Mouse (Mus musculus): ENCODE measurements around the gene Pbrm1.
A peak's percentile ranks its signal among the peaks of the same experiment; 100 is the strongest.

Pbrm1 gene

GRCm38 (mm10) chr14:31133023-31133665, 114.2 kb downstream of the Pbrm1 start:
- peak; percentile 19 to 57 for DNase-seq (ENCODE audit: low spot score in 2 of 2)

DNA sequence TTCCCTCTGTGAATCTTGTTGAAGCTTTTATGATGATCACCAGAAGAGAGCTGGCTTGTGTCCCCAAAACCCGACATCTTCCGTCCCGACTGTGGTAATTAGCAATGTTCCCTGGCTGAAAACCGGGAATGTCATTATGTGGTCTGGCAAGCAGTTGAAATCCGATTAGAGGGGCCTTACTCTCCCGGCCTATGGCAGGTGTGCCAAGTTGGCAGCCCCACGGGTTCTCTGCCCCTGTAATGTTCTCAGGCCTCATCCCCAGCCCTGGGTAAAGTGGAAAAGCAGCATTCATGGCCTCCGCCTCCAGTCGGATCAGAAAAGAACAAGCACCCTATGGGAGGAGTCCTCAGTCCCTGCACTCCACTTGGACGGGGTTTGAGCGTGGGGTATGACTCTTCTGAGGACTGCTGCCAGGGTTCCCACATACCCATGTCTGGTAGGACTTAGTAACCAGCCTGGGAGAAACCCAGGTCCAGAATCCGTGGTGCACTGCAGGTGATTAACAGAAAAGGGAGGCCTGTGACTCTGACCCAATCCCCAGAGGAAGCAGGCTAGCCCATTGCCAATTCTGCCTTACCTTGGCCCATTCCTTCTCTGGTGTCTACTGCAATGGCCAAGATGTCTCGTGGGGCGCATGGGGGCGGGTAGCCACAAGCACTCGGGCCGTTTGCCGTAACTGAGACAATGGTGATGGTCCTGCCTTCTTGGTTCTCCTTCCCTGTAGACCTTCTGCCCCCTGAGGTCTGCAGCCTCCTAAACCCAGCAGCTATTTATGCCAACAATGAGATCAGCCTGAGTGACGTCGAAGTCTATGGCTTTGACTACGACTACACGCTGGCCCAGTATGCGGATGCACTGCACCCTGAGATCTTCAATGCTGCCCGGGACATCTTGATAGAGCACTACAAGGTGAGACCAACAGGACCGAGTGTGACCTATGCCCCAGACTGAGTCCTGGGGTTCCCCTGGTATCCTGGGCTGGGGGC, 115.4 kb downstream of the Pbrm1 start:
- DNase-seq (ENCODE audit: low spot score in 2 of 2), result peak; percentile 28 to 57

DNA sequence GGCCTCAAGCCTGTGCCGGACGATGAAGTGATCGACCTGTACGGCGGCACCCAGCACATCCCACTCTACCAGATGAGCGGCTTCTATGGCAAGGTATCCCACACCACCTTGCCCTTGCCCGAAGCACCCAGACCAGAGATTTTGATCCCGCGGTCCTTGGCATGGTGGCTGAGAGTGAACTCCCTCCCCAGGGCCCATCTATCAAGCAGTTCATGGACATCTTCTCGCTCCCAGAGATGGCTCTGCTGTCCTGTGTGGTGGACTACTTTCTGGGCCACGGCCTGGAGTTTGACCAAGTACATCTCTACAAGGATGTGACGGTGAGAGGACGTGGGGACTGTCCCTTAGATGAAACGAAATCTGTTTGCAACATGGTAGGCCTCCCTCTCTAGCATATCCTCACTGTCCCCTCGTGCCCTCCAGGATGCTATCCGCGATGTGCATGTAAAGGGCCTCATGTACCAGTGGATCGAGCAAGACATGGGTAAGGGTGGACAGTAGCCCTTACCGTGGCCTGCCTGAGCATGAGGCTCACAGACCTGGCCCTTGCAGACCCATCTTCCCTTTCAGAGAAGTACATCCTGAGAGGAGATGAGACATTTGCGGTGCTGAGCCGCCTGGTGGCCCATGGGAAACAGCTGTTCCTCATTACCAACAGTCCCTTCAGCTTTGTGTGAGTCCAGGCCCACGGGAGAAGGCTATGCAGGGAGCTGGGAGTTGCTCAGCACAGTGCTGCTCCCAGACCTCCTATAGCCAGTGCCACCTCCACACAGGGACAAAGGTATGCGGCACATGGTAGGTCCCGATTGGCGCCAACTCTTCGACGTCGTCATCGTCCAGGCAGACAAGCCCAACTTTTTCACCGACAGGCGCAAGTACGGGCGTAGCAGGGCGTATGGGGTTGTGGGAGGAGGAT, 116.8 kb downstream of the Pbrm1 start:
- DNase-seq (ENCODE audit: low spot score in 2 of 2), result peak in 1 of 2 experiments; percentile 56

- DNase-seq (ENCODE audit: low spot score in 2 of 2), result peak in 1 of 2 experiments; percentile 57
These were observed 117.7 kb downstream of the Pbrm1 start for GRCm38 (mm10) chr14:31136411-31137280.

GRCm38 (mm10) chr14:31137281-31137595, 118.3 kb downstream of the Pbrm1 start:
- peak in 1 of 2 experiments; percentile 43 for DNase-seq (ENCODE audit: low spot score in 2 of 2)

DNA sequence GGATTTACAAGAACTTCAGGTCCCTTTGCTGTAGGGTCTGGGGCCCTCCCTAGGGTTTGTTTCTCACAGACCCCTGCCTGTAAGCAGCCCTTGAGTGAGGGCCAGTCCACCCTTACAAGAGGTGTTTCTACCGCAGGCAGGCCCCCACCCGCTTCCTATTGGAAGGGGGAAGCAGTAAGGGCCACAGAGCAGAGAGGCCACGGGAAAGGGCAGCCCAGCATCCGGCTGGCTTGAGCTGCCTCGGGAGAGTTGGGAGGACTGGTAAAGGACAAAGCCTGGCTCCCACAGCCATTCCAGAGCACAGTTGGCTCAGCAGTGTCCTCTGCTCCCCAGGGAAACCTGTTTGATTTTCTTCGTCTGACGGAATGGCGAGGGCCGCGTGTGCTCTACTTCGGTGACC, 118.9 kb downstream of the Pbrm1 start:
- peak in 1 of 2 experiments; percentile 46 for DNase-seq (ENCODE audit: low spot score in 2 of 2)

DNA sequence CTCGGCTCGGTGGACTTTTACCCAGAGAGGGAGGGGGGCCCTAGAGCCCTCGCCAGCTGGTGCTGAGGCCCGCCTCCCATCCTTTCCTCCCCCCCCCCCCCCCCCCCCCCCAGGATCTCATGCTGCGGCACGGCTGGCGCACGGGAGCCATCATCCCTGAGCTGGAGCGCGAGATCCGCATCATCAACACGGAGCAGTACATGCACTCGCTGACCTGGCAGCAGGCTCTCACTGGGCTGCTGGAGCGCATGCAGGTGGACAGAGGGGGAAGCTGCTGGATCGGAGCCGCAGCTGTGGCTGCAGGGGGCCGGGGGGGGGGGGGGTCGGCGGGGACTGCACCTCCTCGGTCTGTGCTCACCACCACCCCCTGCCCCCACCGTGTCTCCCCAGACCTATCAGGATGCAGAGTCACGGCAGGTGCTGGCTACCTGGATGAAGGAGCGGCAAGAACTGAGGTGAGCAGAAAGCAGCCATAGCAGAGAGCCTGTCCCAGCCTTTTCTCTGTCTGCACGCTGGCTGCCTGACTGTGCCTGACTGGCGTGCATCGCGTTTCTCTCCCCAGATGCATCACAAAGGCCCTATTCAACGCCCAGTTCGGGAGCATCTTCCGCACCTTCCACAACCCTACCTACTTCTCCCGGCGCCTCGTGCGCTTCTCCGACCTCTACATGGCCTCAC, 119.4 kb downstream of the Pbrm1 start:
- peak in 1 of 2 experiments; percentile 48 for DNase-seq (ENCODE audit: low spot score in 2 of 2)

- DNase-seq (ENCODE audit: low spot score in 2 of 2), result no peak
These were observed 120.0 kb downstream of the Pbrm1 start for GRCm38 (mm10) chr14:31138897-31139429.

GRCm38 (mm10) chr14:31139666-31140065, 120.7 kb downstream of the Pbrm1 start:
- peak in 1 of 2 experiments; percentile 54 for DNase-seq (ENCODE audit: low spot score in 2 of 2)

DNA sequence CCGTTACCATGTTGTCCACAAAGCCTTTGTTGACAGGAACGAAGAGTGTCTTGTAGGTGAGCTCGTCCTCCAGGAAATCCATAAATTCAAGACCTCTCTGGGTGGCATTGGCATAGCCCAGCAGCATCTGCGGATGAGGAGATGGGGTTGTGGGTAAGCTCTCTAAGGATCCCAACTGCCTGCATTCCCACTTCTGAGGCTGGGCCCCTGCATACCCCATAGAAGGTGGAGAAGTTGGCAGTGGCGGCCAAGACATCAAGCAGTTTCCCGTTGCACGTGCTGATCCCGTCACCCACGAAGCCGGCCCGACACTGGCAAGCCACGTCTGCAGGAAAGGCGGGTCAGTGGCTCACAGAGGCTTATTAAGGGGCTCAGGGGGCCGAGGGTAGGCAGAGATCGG, 121.2 kb downstream of the Pbrm1 start:
- DNase-seq (ENCODE audit: low spot score in 2 of 2), result peak in 1 of 2 experiments; percentile 53

- no peak for DNase-seq (ENCODE audit: low spot score in 2 of 2)
These were observed 122.1 kb downstream of the Pbrm1 start for GRCm38 (mm10) chr14:31141011-31141410.

DNA sequence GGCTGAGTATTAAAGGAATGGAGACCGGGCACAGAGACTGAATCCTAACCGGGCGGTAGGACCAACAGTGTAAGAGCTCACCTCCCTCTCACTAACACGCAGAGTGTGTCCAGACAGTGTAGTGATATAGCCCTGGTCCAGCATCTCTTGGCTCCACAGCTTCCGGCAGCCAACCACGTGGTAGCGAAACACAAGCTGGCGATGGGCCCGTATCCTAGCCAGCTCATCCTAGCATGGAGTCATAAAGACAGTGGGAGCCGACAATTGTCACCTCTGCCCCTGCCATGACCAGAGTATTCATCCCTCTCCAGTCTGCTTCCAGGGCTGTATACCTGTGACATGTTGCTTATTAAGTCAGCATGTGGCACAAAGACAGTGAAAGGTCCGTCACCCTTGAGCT, 126.8 kb downstream of the Pbrm1 start:
- no peak for DNase-seq (ENCODE audit: low spot score in 2 of 2)

- DNase-seq (ENCODE audit: low spot score in 2 of 2), result no peak
These were observed 141.5 kb downstream of the Pbrm1 start for GRCm38 (mm10) chr14:31160196-31161150.

DNA sequence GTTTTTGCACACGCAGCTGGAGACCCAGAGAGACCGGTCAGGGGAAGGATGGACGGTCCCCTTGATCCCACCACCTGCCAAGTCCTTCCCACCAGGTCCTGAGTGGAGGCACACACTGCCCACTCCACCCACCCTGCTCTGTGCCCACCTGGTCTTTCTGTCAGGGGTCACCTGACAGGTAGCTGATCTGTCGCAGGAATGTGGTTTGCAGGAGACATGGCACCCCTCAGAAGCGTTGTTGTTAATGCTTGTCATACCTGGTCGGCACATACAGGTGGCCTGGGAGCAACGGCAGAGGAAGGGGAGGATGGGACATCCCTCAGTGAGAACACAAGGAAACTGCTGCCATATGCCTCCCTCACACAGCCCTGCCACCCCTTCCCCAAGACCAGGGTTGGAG, 142.3 kb downstream of the Pbrm1 start:
- DNase-seq (ENCODE audit: low spot score in 2 of 2), result no peak

- no peak for DNase-seq (ENCODE audit: low spot score in 2 of 2)
These were observed 142.7 kb downstream of the Pbrm1 start for GRCm38 (mm10) chr14:31161638-31162037.

- no peak for DNase-seq (ENCODE audit: low spot score in 2 of 2)
These were observed 145.1 kb downstream of the Pbrm1 start for GRCm38 (mm10) chr14:31164067-31164466.

GRCm38 (mm10) chr14:31165010-31165409, 146.1 kb downstream of the Pbrm1 start:
- no peak for DNase-seq (ENCODE audit: low spot score in 2 of 2)

DNA sequence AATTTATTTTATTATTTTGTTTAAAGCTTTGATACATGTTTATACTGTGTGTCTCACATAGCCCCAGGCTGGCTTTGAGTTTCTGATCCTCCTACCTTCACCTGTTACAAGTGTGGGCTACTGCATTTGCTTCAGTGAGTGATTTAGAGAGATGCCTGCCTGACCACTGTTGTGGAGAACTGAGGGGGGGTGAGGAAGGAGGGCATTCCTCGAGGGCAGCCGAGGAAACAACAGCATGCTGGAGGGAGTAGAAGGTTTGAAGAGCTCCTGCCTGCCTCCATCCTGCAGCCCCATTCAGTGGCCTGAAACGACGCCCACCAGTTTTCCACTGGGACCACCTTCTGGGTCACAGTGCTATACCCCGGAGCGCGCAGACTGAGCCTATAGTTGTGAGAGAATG, 146.5 kb downstream of the Pbrm1 start:
- DNase-seq (ENCODE audit: low spot score in 2 of 2), result no peak

Data from urinary bladder, postnatal 4 days (tissue).